Mouse (Mus musculus) limb, embryonic 10.5 days (tissue): ENCODE measurements at regions not wholly inside any gene's neighbourhood (a gene's known extent, or its start where the extent isn't known, plus 50 kb on each side); places are given as distances from the start of the nearest gene placed in this dataset.

Experiments used
- DNase-seq: peaks from one replicate; pipeline ENCODE4 v3.0.0-alpha.2; 2017; ENCODE audit warnings: low spot score
- H3K27ac ChIP-seq: fragments of 300-500 bp; sonication (generic); 2 replicates; pipeline ENCODE4 v1.5.1; 2016; ENCODE audit warnings: mild to moderate bottlenecking
- H3K27me3 ChIP-seq: fragments of 300-500 bp; sonication (generic); 2 replicates; pipeline ENCODE4 v1.6.1; 2016; ENCODE audit warnings: low read depth, mild to moderate bottlenecking; ENCODE audit not compliant: poor library complexity, severe bottlenecking
- H3K36me3 ChIP-seq: fragments of 300-500 bp; sonication (generic); 2 replicates; pipeline ENCODE4 v1.6.1; 2016; ENCODE audit warnings: mild to moderate bottlenecking, moderate library complexity
- H3K4me1 ChIP-seq: fragments of 300-500 bp; sonication (generic); 2 replicates; pipeline ENCODE4 v1.6.1; 2016
- H3K4me3 ChIP-seq: fragments of 300-500 bp; sonication (generic); 2 replicates; pipeline ENCODE4 v1.5.1; 2016; ENCODE audit warnings: mild to moderate bottlenecking, moderate library complexity
- H3K9me3 ChIP-seq: fragments of 300-500 bp; sonication (generic); replicated peaks from 2 replicates; pipeline ENCODE4 v1.6.1; 2016; ENCODE audit warnings: mild to moderate bottlenecking
- WGBS: fragments of 180-500 bp; shearing (Covaris S2); methylation state at CpG from one replicate; pipeline ENCODE4 v1.1.7; 2016; 5-methylcytosine and 5-hydroxymethylcytosine counted together

- Histone ChIP-seq H3K9me3 (no peaks in the 10 kb centered on the region), H3K4me3 (no peak overlapping the region), H3K36me3 (no peaks in the 10 kb centered on the region), H3K27me3 (no peaks in the 10 kb centered on the region), H3K4me1 (peaks cover 15% of the 10 kb centered on the region; the same call in 1 of the 2 replicates), H3K27ac (no peak overlapping the region)
- 79% methylated on average over 6 of the region's 6 CpGs for WGBS
- DNase-seq: no peak
Measured at GRCm38 (mm10) chr10:122616385-122616784, 62.2 kb upstream of the Ppm1h start.

DNA sequence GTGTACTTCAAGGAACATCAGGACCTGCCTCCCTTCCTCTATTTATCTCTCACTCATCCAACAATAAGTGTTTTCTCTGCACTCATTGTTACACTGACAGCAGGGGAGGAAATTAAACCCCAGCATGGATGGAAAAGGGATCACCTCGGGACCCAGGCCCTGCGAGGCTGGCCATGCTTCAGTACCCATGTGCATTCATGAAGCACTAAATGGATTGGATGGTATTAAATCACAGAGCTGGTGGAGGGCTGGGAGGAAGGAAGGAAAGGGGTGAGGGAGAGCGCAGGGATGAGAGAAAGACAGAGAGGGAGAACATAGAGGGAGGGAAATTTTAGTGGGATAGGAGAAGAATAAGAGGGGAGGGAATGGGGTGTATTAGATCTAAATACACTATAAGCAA, 59.7 kb upstream of the Ppm1h start:
- DNase-seq: no peak
- H3K4me3 ChIP-seq: no peak overlapping the region
- H3K9me3 ChIP-seq: no peaks in the 10 kb centered on the region
- WGBS: 91% methylated on average over 3 of the region's 3 CpGs
- peaks cover 7% of the 10 kb centered on the region; the same call in 1 of the 2 replicates for H3K4me1 ChIP-seq
- H3K27me3 ChIP-seq: no peaks in the 10 kb centered on the region
- no peaks in the 10 kb centered on the region for H3K36me3 ChIP-seq
- no peak overlapping the region for H3K27ac ChIP-seq

DNA sequence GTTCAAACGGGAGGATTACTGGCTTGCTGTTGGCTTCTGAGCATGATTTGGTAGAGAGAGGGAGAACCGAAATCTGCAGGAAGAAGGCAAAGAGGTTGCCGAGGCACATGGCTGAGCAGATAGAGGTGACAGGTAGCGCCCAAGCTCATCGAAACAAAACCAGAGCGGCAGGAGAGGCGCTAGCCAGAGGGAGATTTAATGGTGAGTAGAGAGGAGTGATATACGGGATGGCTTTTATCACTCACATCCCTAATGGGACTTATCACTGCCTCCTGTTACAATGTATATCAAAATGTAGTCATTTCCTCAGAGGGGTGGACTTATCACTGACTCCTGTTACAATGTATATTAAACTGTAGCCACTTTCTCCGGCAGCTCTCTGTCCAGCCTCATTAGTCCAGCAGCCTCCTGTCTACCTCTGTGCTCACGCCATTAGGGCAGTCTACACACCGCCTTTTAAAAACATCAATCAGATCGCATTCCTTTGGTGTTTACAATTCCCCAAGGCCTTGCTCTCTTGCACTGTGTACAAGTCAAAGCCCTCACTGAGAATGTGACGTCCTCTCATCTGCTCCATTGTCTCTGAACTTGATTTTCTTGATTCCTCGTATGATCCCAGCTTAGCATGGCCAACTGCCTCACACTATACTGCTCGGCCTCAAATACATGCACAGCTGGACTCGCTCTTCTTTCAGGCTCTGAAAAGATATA, 59.0 kb upstream of the Ppm1h start:
- DNase-seq: no peak
- no peaks in the 10 kb centered on the region for H3K9me3 ChIP-seq
- 71% methylated on average over 16 of the region's 16 CpGs for WGBS
- H3K4me1 ChIP-seq: peaks cover 6% of the 10 kb centered on the region; the same call in 1 of the 2 replicates
- H3K27ac ChIP-seq: no peak overlapping the region
- H3K27me3 ChIP-seq: no peaks in the 10 kb centered on the region
- no peak overlapping the region for H3K4me3 ChIP-seq
- no peaks in the 10 kb centered on the region for H3K36me3 ChIP-seq
